Mouse (Mus musculus): Measurements from ENCODE around the gene Trmt1. TPM values are rescaled to one million over a fixed set of nuclear protein-coding genes. Genes with fewer than 3 reads are reported as not detected.

Trmt1 gene
- polyA plus RNA-seq, 1 experiment from 2014 or later, result 61.5 TPM

GRCm38 (mm10) chr8:84734680-84735079 is 48.6 kb downstream of the Trmt1 start:
- WGBS, result 86% methylated on average over 2 of the region's 2 CpGs
- no peak for ATAC-seq (replicated peaks; ENCODE audit: insufficient number of reproducible peaks, low FRiP score, low TSS enrichment, low read depth)
- Histone ChIP-seq H3K36me3 (replicated peaks; ENCODE audit: control insufficient read depth, insufficient read depth, low read depth, low read length) (no peaks in the 10 kb centered on the region), H3K27me3 (ENCODE audit: control insufficient read depth, insufficient read depth, low read length) (peaks cover 35% of the 10 kb centered on the region), H3K4me2 (ENCODE audit: low read depth, low read length) (no peak overlapping the region), H3K27ac (replicated peaks; ENCODE audit: low read depth, low read length) (no peak overlapping the region), H3K4me3 (ENCODE audit: low read depth, low read length) (no peak overlapping the region), H3K4me1 (ENCODE audit: control insufficient read depth, insufficient read depth, low read length) (peaks cover 34% of the 10 kb centered on the region), H3K9ac (replicated peaks; ENCODE audit: low read length) (no peak overlapping the region), H3K9me3 (replicated peaks; ENCODE audit: control insufficient read depth, low read length) (no peaks in the 10 kb centered on the region)
- DNase-seq (ENCODE audit: low spot score), result no peak

- DNase-seq (ENCODE audit: low spot score) (no peak), ATAC-seq (replicated peaks; ENCODE audit: insufficient number of reproducible peaks, low FRiP score, low TSS enrichment, low read depth) (no peak)
- Histone ChIP-seq H3K9ac (replicated peaks; ENCODE audit: low read length) (no peak overlapping the region), H3K4me2 (ENCODE audit: low read depth, low read length) (no peak overlapping the region), H3K27me3 (ENCODE audit: control insufficient read depth, insufficient read depth, low read length) (peaks cover 43% of the 10 kb centered on the region), H3K36me3 (replicated peaks; ENCODE audit: control insufficient read depth, insufficient read depth, low read depth, low read length) (no peaks in the 10 kb centered on the region), H3K4me1 (ENCODE audit: control insufficient read depth, insufficient read depth, low read length) (peaks cover 41% of the 10 kb centered on the region), H3K4me3 (ENCODE audit: low read depth, low read length) (no peak overlapping the region), H3K27ac (replicated peaks; ENCODE audit: low read depth, low read length) (no peak overlapping the region), H3K9me3 (replicated peaks; ENCODE audit: control insufficient read depth, low read length) (no peaks in the 10 kb centered on the region)
- WGBS, result 31% methylated on average over 2 of the region's 2 CpGs
Measured at GRCm38 (mm10) chr8:84735597-84735996, 49.5 kb downstream of the Trmt1 start.

DNA sequence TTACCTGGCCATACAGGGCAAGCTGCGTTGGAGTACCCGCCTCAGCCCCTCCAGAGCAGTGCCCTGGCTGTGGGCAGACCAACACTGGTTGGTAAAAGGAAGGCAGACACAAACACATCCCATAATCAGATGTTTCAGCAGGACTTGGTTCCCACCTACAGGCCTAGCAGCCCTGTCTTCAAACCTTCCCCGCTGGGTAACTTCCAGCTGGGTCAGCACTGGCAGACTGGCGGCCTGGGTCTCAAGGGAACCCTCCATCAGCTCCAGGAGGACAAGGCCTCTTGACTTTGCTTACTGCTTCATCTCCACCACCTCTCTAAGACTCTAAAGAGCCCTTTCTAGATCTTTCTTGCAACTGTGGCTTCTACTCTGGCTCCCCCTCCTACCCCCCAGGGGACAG is 50.4 kb downstream of the Trmt1 start:
- H3K27me3 ChIP-seq (ENCODE audit: control insufficient read depth, insufficient read depth, low read length), result peaks cover 44% of the 10 kb centered on the region
- ATAC-seq (replicated peaks; ENCODE audit: insufficient number of reproducible peaks, low FRiP score, low TSS enrichment, low read depth), result no peak

DNA sequence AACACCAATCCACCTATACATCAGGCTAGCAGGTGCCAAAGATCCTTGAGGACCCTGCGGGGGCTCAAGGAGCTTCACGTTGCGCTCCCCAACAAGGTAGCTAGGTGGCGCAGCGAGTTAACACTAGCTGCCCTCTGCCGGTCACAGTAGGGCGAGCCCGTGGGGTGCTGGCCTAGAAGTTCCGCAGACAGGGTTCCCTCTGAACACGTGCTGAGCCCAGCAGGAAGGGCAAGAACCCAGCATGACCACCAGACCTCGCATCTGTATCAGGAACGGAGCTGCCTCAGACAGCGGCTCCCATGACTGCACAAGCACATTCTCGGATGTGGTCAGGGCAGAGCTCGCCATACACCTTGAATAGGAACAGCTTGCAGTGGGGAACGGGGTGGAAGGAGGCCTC is 51.5 kb downstream of the Trmt1 start:
- H3K4me2 ChIP-seq (ENCODE audit: low read depth, low read length), result 0 out of 2 replicates have a peak overlapping the region, but pooled peaks have one; percentile 5
- no peaks in the 10 kb centered on the region for H3K36me3 ChIP-seq (replicated peaks; ENCODE audit: control insufficient read depth, insufficient read depth, low read depth, low read length)
- ATAC-seq (replicated peaks; ENCODE audit: insufficient number of reproducible peaks, low FRiP score, low TSS enrichment, low read depth), result no peak
- H3K4me1 ChIP-seq (ENCODE audit: control insufficient read depth, insufficient read depth, low read length), result peaks cover 43% of the 10 kb centered on the region
- no peak overlapping the region for H3K27ac ChIP-seq (replicated peaks; ENCODE audit: low read depth, low read length)
- WGBS, result 1% methylated on average over 16 of the region's 16 CpGs
- no peak overlapping the region for H3K4me3 ChIP-seq (ENCODE audit: low read depth, low read length)
- DNase-seq (ENCODE audit: low spot score), result peak; percentile 92
- H3K9ac ChIP-seq (replicated peaks; ENCODE audit: low read length), result peak overlapping the region; percentile 29; the same call in 1 of the 2 replicates
- peaks cover 47% of the 10 kb centered on the region for H3K27me3 ChIP-seq (ENCODE audit: control insufficient read depth, insufficient read depth, low read length)
- no peaks in the 10 kb centered on the region for H3K9me3 ChIP-seq (replicated peaks; ENCODE audit: control insufficient read depth, low read length)

More for the DNA sequence above, 50.4 kb downstream of the Trmt1 start:
- peaks cover 39% of the 10 kb centered on the region for H3K4me1 ChIP-seq (ENCODE audit: control insufficient read depth, insufficient read depth, low read length)
- WGBS, result 66% methylated on average over 4 of the region's 4 CpGs
- no peak overlapping the region for H3K27ac ChIP-seq (replicated peaks; ENCODE audit: low read depth, low read length)
- no peak overlapping the region for H3K4me3 ChIP-seq (ENCODE audit: low read depth, low read length)
- H3K9me3 ChIP-seq (replicated peaks; ENCODE audit: control insufficient read depth, low read length), result no peaks in the 10 kb centered on the region
- no peaks in the 10 kb centered on the region for H3K36me3 ChIP-seq (replicated peaks; ENCODE audit: control insufficient read depth, insufficient read depth, low read depth, low read length)
- no peak for DNase-seq (ENCODE audit: low spot score)
- H3K9ac ChIP-seq (replicated peaks; ENCODE audit: low read length), result no peak overlapping the region
- no peak overlapping the region for H3K4me2 ChIP-seq (ENCODE audit: low read depth, low read length)

- no peak for DNase-seq (ENCODE audit: low spot score)
- 11% methylated on average over 10 of the region's 10 CpGs for WGBS
- no peak for ATAC-seq (replicated peaks; ENCODE audit: insufficient number of reproducible peaks, low FRiP score, low TSS enrichment, low read depth)
- no peak overlapping the region for H3K27ac ChIP-seq (replicated peaks; ENCODE audit: low read depth, low read length)
- H3K36me3 ChIP-seq (replicated peaks; ENCODE audit: control insufficient read depth, insufficient read depth, low read depth, low read length), result no peaks in the 10 kb centered on the region
- H3K4me3 ChIP-seq (ENCODE audit: low read depth, low read length), result no peak overlapping the region
- H3K4me2 ChIP-seq (ENCODE audit: low read depth, low read length), result no peak overlapping the region
- no peaks in the 10 kb centered on the region for H3K9me3 ChIP-seq (replicated peaks; ENCODE audit: control insufficient read depth, low read length)
- peaks cover 47% of the 10 kb centered on the region for H3K27me3 ChIP-seq (ENCODE audit: control insufficient read depth, insufficient read depth, low read length)
- H3K9ac ChIP-seq (replicated peaks; ENCODE audit: low read length), result peak overlapping the region; percentile 41
- H3K4me1 ChIP-seq (ENCODE audit: control insufficient read depth, insufficient read depth, low read length), result peaks cover 43% of the 10 kb centered on the region
Measured at GRCm38 (mm10) chr8:84738266-84738665, 52.2 kb downstream of the Trmt1 start.

DNA sequence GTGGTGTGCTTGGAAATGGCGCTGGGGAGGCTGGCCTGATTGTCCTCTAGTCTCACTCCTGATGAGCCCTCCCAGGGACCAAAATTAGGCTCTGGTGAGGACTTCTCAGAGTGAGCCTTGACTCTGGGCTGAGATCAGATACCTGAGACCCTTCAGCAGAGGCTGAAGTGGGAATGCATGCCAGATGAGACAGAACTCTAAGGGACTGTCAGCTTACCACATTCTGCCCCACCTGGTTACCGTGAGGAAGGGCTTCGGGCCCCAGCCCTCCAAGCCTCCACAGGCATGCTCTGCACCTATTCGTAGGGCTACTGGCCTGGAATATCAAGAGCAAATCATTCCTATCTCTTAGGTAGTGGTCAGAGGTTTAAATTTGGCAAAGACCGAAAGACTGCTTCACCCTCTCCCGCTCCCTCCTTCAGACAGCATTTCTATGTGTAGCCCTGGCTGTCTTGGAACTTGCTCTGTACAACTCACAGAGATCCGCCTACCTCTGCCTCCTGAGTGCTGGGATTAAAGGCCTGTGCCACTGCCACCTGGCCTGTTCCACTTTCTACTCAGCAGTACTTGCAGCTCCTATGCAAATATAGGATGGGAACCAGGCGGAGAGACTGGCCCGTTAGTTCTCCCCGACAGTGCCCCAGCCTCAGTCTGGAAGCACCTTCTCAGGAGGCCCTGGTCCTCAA is 52.8 kb downstream of the Trmt1 start:
- Histone ChIP-seq H3K4me3 (ENCODE audit: low read depth, low read length) (no peak overlapping the region), H3K4me2 (ENCODE audit: low read depth, low read length) (no peak overlapping the region), H3K27ac (replicated peaks; ENCODE audit: low read depth, low read length) (no peak overlapping the region), H3K9ac (replicated peaks; ENCODE audit: low read length) (peak overlapping the region; percentile 41; the same call in 1 of the 2 replicates), H3K9me3 (replicated peaks; ENCODE audit: control insufficient read depth, low read length) (no peaks in the 10 kb centered on the region), H3K4me1 (ENCODE audit: control insufficient read depth, insufficient read depth, low read length) (peaks cover 44% of the 10 kb centered on the region), H3K36me3 (replicated peaks; ENCODE audit: control insufficient read depth, insufficient read depth, low read depth, low read length) (no peaks in the 10 kb centered on the region), H3K27me3 (ENCODE audit: control insufficient read depth, insufficient read depth, low read length) (peaks cover 46% of the 10 kb centered on the region)
- no peak for DNase-seq (ENCODE audit: low spot score)
- no peak for ATAC-seq (replicated peaks; ENCODE audit: insufficient number of reproducible peaks, low FRiP score, low TSS enrichment, low read depth)
- 35% methylated on average over 10 of the region's 10 CpGs for WGBS

DNA sequence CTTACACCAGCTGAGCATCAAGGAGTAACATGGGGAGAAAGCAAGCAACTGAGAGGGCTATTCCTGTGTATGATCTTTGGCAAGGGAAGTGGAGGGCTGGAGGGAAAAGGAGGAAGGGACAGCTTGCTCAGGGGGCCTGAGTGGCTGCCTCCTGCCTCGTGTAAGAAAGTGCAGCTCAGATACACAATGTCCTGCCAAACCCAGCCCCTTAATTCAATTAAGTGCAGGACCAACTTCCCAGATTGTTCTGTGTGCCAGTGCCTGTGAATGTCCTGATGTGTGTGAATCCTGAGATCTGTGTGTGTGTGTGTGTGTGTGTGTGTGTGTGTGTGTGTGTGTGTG is 53.3 kb downstream of the Trmt1 start:
- Histone ChIP-seq H3K36me3 (replicated peaks; ENCODE audit: control insufficient read depth, insufficient read depth, low read depth, low read length) (no peaks in the 10 kb centered on the region), H3K4me1 (ENCODE audit: control insufficient read depth, insufficient read depth, low read length) (peaks cover 46% of the 10 kb centered on the region), H3K9me3 (replicated peaks; ENCODE audit: control insufficient read depth, low read length) (no peaks in the 10 kb centered on the region), H3K27ac (replicated peaks; ENCODE audit: low read depth, low read length) (no peak overlapping the region), H3K4me2 (ENCODE audit: low read depth, low read length) (no peak overlapping the region), H3K9ac (replicated peaks; ENCODE audit: low read length) (no peak overlapping the region), H3K4me3 (ENCODE audit: low read depth, low read length) (no peak overlapping the region), H3K27me3 (ENCODE audit: control insufficient read depth, insufficient read depth, low read length) (peaks cover 42% of the 10 kb centered on the region)
- 0% methylated on average over 1 of the region's 1 CpGs for WGBS
- DNase-seq (ENCODE audit: low spot score) (no peak), ATAC-seq (replicated peaks; ENCODE audit: insufficient number of reproducible peaks, low FRiP score, low TSS enrichment, low read depth) (no peak)

GRCm38 (mm10) chr8:84740895-84741843 is 55.1 kb downstream of the Trmt1 start:
- 19% methylated on average over 13 of the region's 13 CpGs for WGBS
- ATAC-seq (replicated peaks; ENCODE audit: insufficient number of reproducible peaks, low FRiP score, low TSS enrichment, low read depth), result no peak
- Histone ChIP-seq H3K9me3 (replicated peaks; ENCODE audit: control insufficient read depth, low read length) (no peaks in the 10 kb centered on the region), H3K36me3 (replicated peaks; ENCODE audit: control insufficient read depth, insufficient read depth, low read depth, low read length) (no peaks in the 10 kb centered on the region), H3K9ac (replicated peaks; ENCODE audit: low read length) (peak overlapping the region; percentile 25), H3K27ac (replicated peaks; ENCODE audit: low read depth, low read length) (peak overlapping the region; percentile 99), H3K4me1 (ENCODE audit: control insufficient read depth, insufficient read depth, low read length) (peaks cover 62% of the 10 kb centered on the region), H3K4me3 (ENCODE audit: low read depth, low read length) (0 out of 2 replicates have a peak overlapping the region, but pooled peaks have one; percentile 2), H3K27me3 (ENCODE audit: control insufficient read depth, insufficient read depth, low read length) (peaks cover 40% of the 10 kb centered on the region), H3K4me2 (ENCODE audit: low read depth, low read length) (no peak overlapping the region)
- no peak for DNase-seq (ENCODE audit: low spot score)
